Mouse (Mus musculus) MEL (cell line): ENCODE data around the gene Mettl23. TPM values are rescaled to one million over a fixed set of nuclear protein-coding genes. Genes with fewer than 3 reads are reported as not detected.

Source experiments
- DNase-seq: peaks from one replicate; pipeline ENCODE4 v3.0.0; 2011; ENCODE audit warnings: low read depth, low spot score
- H3K27ac ChIP-seq: 2 replicates; pipeline ENCODE4 v1.5.1; 2012; ENCODE audit warnings: low read depth, mild to moderate bottlenecking, control low read depth, low read length, moderate library complexity; ENCODE audit not compliant: control insufficient read depth
- H3K27me3 ChIP-seq, 2 experiments: fragments of 150-350 bp in 1 of 2; sonication (generic) in 1 of 2; 2 replicates each; pipeline ENCODE4 v1.6.1; 2012; ENCODE audit warnings: low read length in 2 of 2, mild to moderate bottlenecking in 2 of 2, improper control_type of control experiment in 1 of 2, moderate library complexity in 1 of 2; ENCODE audit not compliant: insufficient read depth in 2 of 2, control insufficient read depth in 1 of 2
- H3K36me3 ChIP-seq, 2 experiments: 2 replicates each; pipeline ENCODE4 v1.6.1; 2012 to 2014; ENCODE audit warnings: low read length in 2 of 2, improper control_type of control experiment in 1 of 2, inconsistent platforms in 1 of 2, mild to moderate bottlenecking in 1 of 2; ENCODE audit not compliant: insufficient read depth in 2 of 2, control insufficient read depth in 1 of 2
- H3K4me1 ChIP-seq, 2 experiments: fragments of 150-350 bp in 1 of 2; sonication (generic) in 1 of 2; 2 replicates each; pipeline ENCODE4 v1.6.1; 2012; ENCODE audit warnings: low read length in 2 of 2, improper control_type of control experiment in 1 of 2, mild to moderate bottlenecking in 1 of 2; ENCODE audit not compliant: insufficient read depth in 2 of 2, control insufficient read depth in 1 of 2
- H3K4me3 ChIP-seq, 2 experiments: fragments of 150-350 bp in 1 of 2; sonication (generic) in 1 of 2; 2 replicates each; pipeline ENCODE4 v1.5.1; 2012; ENCODE audit warnings: low read depth in 2 of 2, low read length in 2 of 2, mild to moderate bottlenecking in 2 of 2, moderate library complexity in 2 of 2, control low read depth in 1 of 2, improper control_type of control experiment in 1 of 2; ENCODE audit not compliant: control insufficient read depth in 1 of 2, insufficient read depth in 1 of 2
- H3K79me2 ChIP-seq: 2 replicates; pipeline ENCODE4 v1.6.1; 2012; ENCODE audit warnings: mild to moderate bottlenecking, low read length, moderate library complexity; ENCODE audit not compliant: control insufficient read depth, poor library complexity, insufficient read depth
- H3K9ac ChIP-seq: 2 replicates; pipeline ENCODE4 v1.6.1; 2012; ENCODE audit warnings: low read depth, mild to moderate bottlenecking, control low read depth, low read length, moderate library complexity; ENCODE audit not compliant: control insufficient read depth, poor library complexity, severe bottlenecking
- H3K9me3 ChIP-seq: fragments of 150-350 bp; sonication (generic); replicated peaks from 2 replicates; pipeline ENCODE4 v1.6.1; 2012; ENCODE audit warnings: mild to moderate bottlenecking, low read length, improper control_type of control experiment, moderate library complexity; ENCODE audit not compliant: insufficient read depth
- E2F4 ChIP-seq: IDR thresholded peaks from 2 replicates; pipeline ENCODE4 v1.6.1; 2011; ENCODE audit warnings: low read depth, low read length, improper control_type of control experiment, borderline replicate concordance
- ELF1 ChIP-seq: IDR thresholded peaks from 2 replicates; pipeline ENCODE4 v1.6.1; 2014; ENCODE audit warnings: low read depth, mild to moderate bottlenecking, inconsistent platforms, low read length, improper control_type of control experiment, moderate library complexity
- ETS1 ChIP-seq: IDR thresholded peaks from 2 replicates; pipeline ENCODE4 v1.6.1; 2012; ENCODE audit warnings: low read depth, mild to moderate bottlenecking, inconsistent platforms, low read length, improper control_type of control experiment, moderate library complexity
- GATA1 ChIP-seq: IDR thresholded peaks from 2 replicates; pipeline ENCODE4 v1.6.1; 2011; ENCODE audit warnings: low read depth, low read length, improper control_type of control experiment
- JUND ChIP-seq: IDR thresholded peaks from 2 replicates; pipeline ENCODE4 v1.6.1; 2011; ENCODE audit warnings: low read depth, mild to moderate bottlenecking, improper control_type of control experiment, low read length
- MAX ChIP-seq: IDR thresholded peaks from 2 replicates; pipeline ENCODE4 v1.6.1; 2011; ENCODE audit warnings: low read length, improper control_type of control experiment
- MYC ChIP-seq: IDR thresholded peaks from 2 replicates; pipeline ENCODE4 v1.6.1; 2011; ENCODE audit warnings: low read depth, mild to moderate bottlenecking, low read length, improper control_type of control experiment, moderate library complexity
- POLR2A ChIP-seq, 2 experiments: IDR thresholded peaks; 2 replicates each; pipeline ENCODE4 v1.6.1; 2011 to 2012; ENCODE audit warnings: low read length in 2 of 2, mild to moderate bottlenecking in 2 of 2, control low read depth in 1 of 2, improper control_type of control experiment in 1 of 2, low read depth in 1 of 2, moderate library complexity in 1 of 2; ENCODE audit not compliant: control insufficient read depth in 1 of 2, insufficient read depth in 1 of 2, poor library complexity in 1 of 2
- RAD21 ChIP-seq: IDR thresholded peaks from 2 replicates; pipeline ENCODE4 v1.6.1; 2011; ENCODE audit warnings: mild to moderate bottlenecking, low read depth, low read length, improper control_type of control experiment
- RCOR1 ChIP-seq: IDR thresholded peaks from 2 replicates; pipeline ENCODE4 v1.6.1; 2012; ENCODE audit warnings: low read depth, mild to moderate bottlenecking, inconsistent platforms, low read length, improper control_type of control experiment
- TCF12 ChIP-seq: IDR thresholded peaks from 2 replicates; pipeline ENCODE4 v1.6.1; 2014; ENCODE audit warnings: low read depth, mild to moderate bottlenecking, inconsistent platforms, low read length, improper control_type of control experiment, moderate library complexity
- UBTF ChIP-seq: IDR thresholded peaks from 2 replicates; pipeline ENCODE4 v1.6.1; 2012; ENCODE audit warnings: low read depth, mild to moderate bottlenecking, inconsistent platforms, low read length, improper control_type of control experiment, moderate library complexity, borderline replicate concordance; ENCODE audit not compliant: insufficient read depth
- USF1 ChIP-seq: IDR thresholded peaks from 2 replicates; pipeline ENCODE4 v1.6.1; 2014; ENCODE audit warnings: low read depth, mild to moderate bottlenecking, inconsistent platforms, low read length, improper control_type of control experiment, moderate library complexity
- ZNF384 ChIP-seq: IDR thresholded peaks from 2 replicates; pipeline ENCODE4 v1.6.1; 2012; ENCODE audit warnings: low read depth, mild to moderate bottlenecking, inconsistent platforms, low read length, improper control_type of control experiment
- polyA plus RNA-seq, 2 experiments: library from polyadenylated mRNA; stranded (reverse) in 1 of 2; unstranded in 1 of 2; fragments of >175 nt in 1 of 2; fragments of >200 nt in 1 of 2; gene quantifications; 2 replicates each; pipeline versions ENCODE4 v1.2.1 to v1.2.4; 2012; ENCODE audit warnings: low replicate concordance in 2 of 2, low read depth in 1 of 2; ENCODE audit not compliant: insufficient read length in 2 of 2, insufficient read depth in 1 of 2, missing spikeins in 1 of 2
- total RNA-seq: library from RNA; depleted of rRNA; stranded (reverse); fragments of 300-350 nt; gene quantifications from 2 replicates; pipeline ENCODE4 v1.2.3, GENCODE M21; 2012

Gene Mettl23
- total and polyA plus RNA-seq, 3 experiments = 58.5 to 69.9 TPM; not detected in 1

DNA sequence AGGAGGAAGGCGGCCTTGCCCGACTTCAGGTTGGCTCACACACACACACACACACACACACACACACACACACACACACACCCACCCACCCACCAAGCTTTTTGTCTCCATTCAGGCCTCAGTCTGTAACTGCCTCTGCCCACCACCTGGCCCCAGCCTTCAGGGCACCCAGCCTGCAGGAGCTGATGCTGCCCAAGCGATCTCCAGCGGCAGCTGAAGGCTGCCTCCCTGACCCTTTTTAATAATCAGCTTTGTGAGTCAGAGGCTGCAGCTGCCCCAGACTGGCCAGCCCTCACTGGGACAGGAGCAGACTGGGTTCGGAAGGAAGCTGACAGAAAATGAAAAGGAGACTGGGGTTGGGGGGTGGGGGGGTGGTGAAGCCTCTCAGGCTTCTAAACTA is 17.8 kb upstream of the Mettl23 start:
- no peak for DNase-seq
- TF ChIP-seq MYC (no peak), RAD21 (no peak), ZNF384 (no peak), ETS1 (no peak), RCOR1 (no peak), USF1 (no peak), JUND (no peak), UBTF (no peak)
- H3K79me2 ChIP-seq = no peaks in the 10 kb centered on the region
- H3K4me1 ChIP-seq = peaks cover 0 to 7% of the 10 kb centered on the region in 2 experiments; a peak in 2 of 4 replicates
- no peaks in the 10 kb centered on the region for H3K36me3 ChIP-seq
- no peak overlapping the region for H3K9ac ChIP-seq
- no peak overlapping the region for H3K27ac ChIP-seq
- H3K27me3 ChIP-seq = no peaks in the 10 kb centered on the region; a peak in 2 of 4 replicates
- H3K9me3 ChIP-seq = no peaks in the 10 kb centered on the region
- H3K4me3 ChIP-seq = no peak overlapping the region

DNA sequence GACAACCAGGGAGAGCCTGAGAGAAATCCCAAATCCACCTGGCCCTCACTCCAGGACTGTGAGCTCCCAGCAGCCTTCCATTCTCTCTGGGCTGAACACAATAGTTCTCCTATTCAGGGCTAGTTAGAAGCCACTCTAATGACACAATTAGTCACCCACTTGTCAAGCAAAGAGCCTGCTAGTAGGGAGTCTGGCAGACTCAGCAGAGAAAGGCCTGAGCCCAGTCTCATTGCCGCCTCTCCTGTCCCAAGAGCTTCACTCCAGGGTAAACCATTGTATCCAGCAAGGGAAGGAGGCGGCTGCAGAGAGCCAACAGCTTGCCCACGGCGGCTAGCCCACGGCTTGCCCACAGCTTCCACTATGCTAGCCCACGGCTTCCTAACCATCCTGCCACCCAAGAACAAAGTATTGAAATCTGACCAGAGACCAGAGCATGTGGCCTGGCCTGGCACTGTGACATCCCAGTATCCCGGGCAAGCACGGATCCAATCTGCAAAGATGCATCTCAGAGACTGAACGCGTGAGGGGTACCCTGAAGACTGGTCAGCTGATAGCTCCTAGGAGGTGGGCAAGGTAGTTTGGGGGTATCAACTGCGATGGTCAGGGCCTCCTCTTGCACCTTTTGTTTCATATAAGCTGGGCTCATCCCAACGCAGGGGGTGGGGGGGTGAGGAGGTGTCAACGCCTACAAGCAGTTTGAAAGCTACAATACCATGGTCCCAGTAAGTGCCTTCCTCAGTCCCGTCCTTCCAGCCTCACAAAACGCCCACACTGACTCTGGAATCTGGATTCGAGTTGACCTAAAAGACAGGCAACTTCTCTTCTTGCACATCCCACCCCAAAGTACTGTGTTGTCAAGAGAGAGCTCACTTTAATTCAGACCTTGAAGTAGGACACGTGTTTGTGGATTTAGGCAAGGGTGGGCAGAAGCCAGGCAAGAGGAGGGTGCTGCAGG is 16.3 kb upstream of the Mettl23 start:
- Histone ChIP-seq H3K4me3 (peak overlapping the region; percentile 45 to 75), H3K4me1 (peaks cover 0 to 7% of the 10 kb centered on the region in 2 experiments; a peak in 2 of 4 replicates), H3K27me3 (no peaks in the 10 kb centered on the region; a peak in 2 of 4 replicates)
- no peak for DNase-seq
- TF ChIP-seq USF1 (no peak), MAX (0 out of 2 replicates have a peak, but pooled peaks have one; percentile 33)
- TF ChIP-seq, all 39 proteins: peak for 1
- Histone ChIP-seq H3K9ac (peak overlapping the region; percentile 66; the same call in 1 of the 2 replicates), H3K9me3 (no peaks in the 10 kb centered on the region), H3K79me2 (no peaks in the 10 kb centered on the region), H3K36me3 (no peaks in the 10 kb centered on the region), H3K27ac (no peak overlapping the region)

DNA sequence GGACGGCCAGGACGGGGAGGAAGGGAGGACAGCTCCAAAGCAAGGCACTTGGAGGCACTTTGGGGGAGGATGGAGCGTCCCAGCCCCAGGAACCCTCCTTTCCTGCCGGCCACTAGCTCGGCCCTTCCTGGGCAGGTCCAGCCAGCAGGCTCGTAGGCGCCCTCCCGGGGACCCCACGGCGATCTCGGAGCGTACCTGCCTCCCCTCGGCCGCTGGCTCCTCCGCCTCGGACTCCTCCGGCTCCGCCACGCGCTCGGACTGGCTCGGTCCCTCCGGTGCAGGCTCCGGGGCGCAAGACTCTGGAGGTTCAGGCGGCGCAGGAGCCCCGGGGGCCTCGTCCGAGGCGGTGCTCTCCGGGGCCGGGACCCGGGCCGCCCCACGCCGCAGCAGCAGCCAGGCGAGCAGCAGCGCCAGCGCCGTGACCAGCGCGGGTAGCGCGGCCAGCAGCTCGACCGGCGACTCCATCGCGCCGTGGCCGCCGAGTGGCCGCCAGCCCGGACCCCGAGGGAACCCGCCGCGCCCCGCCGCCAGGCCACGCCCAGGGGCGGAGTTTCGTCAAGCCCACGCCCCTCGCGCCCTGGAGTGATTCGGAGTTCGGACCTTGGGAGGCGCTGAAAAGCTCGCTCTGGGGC is 15.4 kb upstream of the Mettl23 start, which contains the start of gene Mxra7:
TSS of gene Mxra7 (minus strand) at position 513 of the 632 bp plus-strand sequence.
- Histone ChIP-seq H3K79me2 (no peaks in the 10 kb centered on the region), H3K36me3 (no peaks in the 10 kb centered on the region), H3K27ac (no peak within 1 kb of the TSS), H3K9me3 (no peaks in the 10 kb centered on the region), H3K4me1 (peaks cover 0 to 7% of the 10 kb centered on the region in 2 experiments; a peak in 2 of 4 replicates), H3K27me3 (no peaks in the 10 kb centered on the region; a peak in 1 of 4 replicates), H3K9ac (peak within 1 kb of the TSS; percentile 66), H3K4me3 (peak within 1 kb of the TSS; percentile 45 to 75)
- DNase-seq = peak; percentile 52
- peak in 1 of 2 experiments; percentile 47; a peak in 1 of 4 replicates for TF ChIP-seq POLR2A (IDR thresholded peaks at IDR 0.05; ENCODE audit: control insufficient read depth in 1 of 2, insufficient read depth in 1 of 2, low read depth in 1 of 2, low read length in 2 of 2, poor library complexity in 1 of 2)
- no peak for TF ChIP-seq TCF12
- TF ChIP-seq ELF1 = no peak
- TF ChIP-seq ZNF384 = no peak
- TF ChIP-seq UBTF = no peak
- no peak for TF ChIP-seq E2F4
- TF ChIP-seq GATA1 = no peak
